Mouse (Mus musculus) small intestine, adult 2 months (tissue): ENCODE data around the gene Rnf150.

Experiments used
- CTCF ChIP-seq: fragments of 200-500 bp; IDR thresholded peaks from 2 replicates; pipeline ENCODE4 v1.5.1; 2012; ENCODE audit warnings: low read depth, mild to moderate bottlenecking, control low read depth, inconsistent platforms, low read length, moderate library complexity, mixed read lengths; ENCODE audit not compliant: insufficient replicate concordance, insufficient read length; ENCODE audit errors: extremely low read depth
- POLR2A ChIP-seq: fragments of 200-500 bp; IDR thresholded peaks from 2 replicates; pipeline ENCODE4 v1.6.1; 2012; ENCODE audit warnings: low read depth, mild to moderate bottlenecking, control low read depth, inconsistent platforms, low read length, moderate library complexity

DNA sequence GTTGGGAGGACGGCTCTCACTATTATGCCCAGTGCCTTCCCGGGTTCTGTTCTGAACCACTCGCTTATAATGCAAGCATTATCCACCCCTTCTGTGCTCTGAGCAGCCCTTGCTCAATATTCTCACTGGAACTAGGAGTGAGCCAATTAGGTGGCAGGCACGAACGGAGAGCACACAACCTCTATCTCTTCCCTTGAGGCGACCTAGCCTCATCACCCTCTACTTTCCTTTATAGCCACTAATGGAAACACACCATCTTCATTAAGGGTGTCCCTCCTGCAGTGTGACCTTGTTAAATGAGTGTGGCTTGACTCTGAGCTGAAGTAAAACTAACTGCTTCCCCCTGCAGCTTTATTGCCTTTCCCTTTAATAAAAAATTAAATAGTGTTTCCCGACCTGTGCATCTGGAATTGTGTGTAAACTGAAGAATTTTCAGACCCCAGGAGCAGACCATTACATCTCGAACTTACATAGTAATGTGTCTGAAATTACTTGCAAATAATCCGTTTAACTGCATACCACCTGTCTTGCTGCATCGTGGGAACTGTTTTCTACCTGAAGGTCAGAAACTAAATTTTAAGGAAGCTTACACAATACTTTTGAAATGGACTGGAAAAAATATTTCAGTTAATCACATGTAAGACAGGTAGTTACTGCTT, 26.0 kb downstream of the Rnf150 start:
- TF ChIP-seq CTCF: no peak
- TF ChIP-seq POLR2A: no peak
